Mouse (Mus musculus) stomach, postnatal 0 days (tissue): ENCODE data around the gene Gm21972.

Source experiments
- CTCF ChIP-seq: IDR thresholded peaks from 2 replicates; pipeline ENCODE4 v1.5.1; 2016; ENCODE audit warnings: antibody characterized with exemption, low read depth, mild to moderate bottlenecking, moderate library complexity
- EP300 ChIP-seq: optimal IDR thresholded peaks from 2 replicates; pipeline ENCODE3; 2016; ENCODE audit warnings: antibody characterized with exemption

GRCm38 (mm10) chr1:86198276-86198675 is 64.8 kb downstream of the Gm21972 start:
- TF ChIP-seq CTCF (no peak), EP300 (no peak)
